Mouse (Mus musculus): ENCODE results near the gene Ap5m1. TPM values are rescaled to one million over a fixed set of nuclear protein-coding genes. Genes with fewer than 3 reads are reported as not detected.

Gene Ap5m1
- total RNA-seq, 1 experiment: 11.2 TPM

- in situ Hi-C loops (cut with MboI; ENCODE audit: low sequenced_read_pairs in 2 of 2, unreplicated experiment in 2 of 2): no loop called here
- peak overlapping the region; percentile 60; the same call in 1 of the 2 replicates for H3K27ac ChIP-seq (ENCODE audit: insufficient read depth, low read depth, low read length, poor library complexity, severe bottlenecking)
- no peak overlapping the region for H3K9ac ChIP-seq (ENCODE audit: insufficient read depth, low read depth, low read length, poor library complexity, severe bottlenecking)
- peaks cover 3 to 17% of the 10 kb centered on the region in 2 experiments; a peak in 3 of 4 replicates for H3K4me1 ChIP-seq (ENCODE audit: control insufficient read depth in 2 of 2, insufficient read depth in 2 of 2, low read length in 2 of 2, poor library complexity in 1 of 2)
- TF ChIP-seq MAFK (IDR thresholded peaks at IDR 0.05; ENCODE audit: insufficient read depth, low read depth, low read length): no peak
- peak; percentile 78 for TF ChIP-seq CHD2 (IDR thresholded peaks at IDR 0.05; ENCODE audit: low read depth, low read length)
- peak overlapping the region in 1 of 2 experiments; percentile 10; a peak in 2 of 4 replicates for H3K4me3 ChIP-seq (ENCODE audit: insufficient read depth in 1 of 2, low read depth in 1 of 2, low read length in 2 of 2, poor library complexity in 1 of 2, severe bottlenecking in 1 of 2)
- peak; percentile 64 for DNase-seq (ENCODE audit: low read depth, low spot score)
- peaks cover 11% of the 10 kb centered on the region; the same call in 1 of the 2 replicates for H3K9me3 ChIP-seq (ENCODE audit: control insufficient read depth, insufficient read depth, low read depth, low read length)
- no peaks in the 10 kb centered on the region; the same call in 1 of the 2 replicates for H3K36me3 ChIP-seq (ENCODE audit: control insufficient read depth, insufficient read depth, low read length, poor library complexity, severe bottlenecking)
Observed at GRCm38 (mm10) chr14:49128544-49129263, 62.8 kb downstream of the Ap5m1 start.

GRCm38 (mm10) chr14:49132391-49132790, 66.5 kb downstream of the Ap5m1 start:
- TF ChIP-seq MAFK (IDR thresholded peaks at IDR 0.05; ENCODE audit: insufficient read depth, low read depth, low read length) (no peak), ZNF384 (IDR thresholded peaks at IDR 0.05; ENCODE audit: low read depth, low read length) (no peak), HCFC1 (IDR thresholded peaks at IDR 0.05; ENCODE audit: borderline replicate concordance, insufficient read depth, low read length) (no peak), CHD2 (IDR thresholded peaks at IDR 0.05; ENCODE audit: low read depth, low read length) (no peak), ZC3H11A (IDR thresholded peaks at IDR 0.05; ENCODE audit: borderline replicate concordance, low read depth, low read length) (no peak)
- DNase-seq (ENCODE audit: low read depth, low spot score): no peak
- in situ Hi-C loops (cut with MboI; ENCODE audit: low sequenced_read_pairs in 2 of 2, unreplicated experiment in 2 of 2): no loop called here
- no peak overlapping the region for H3K27ac ChIP-seq (ENCODE audit: insufficient read depth, low read depth, low read length, poor library complexity, severe bottlenecking)
- peaks cover 11% of the 10 kb centered on the region; the same call in 1 of the 2 replicates for H3K9me3 ChIP-seq (ENCODE audit: control insufficient read depth, insufficient read depth, low read depth, low read length)
- H3K4me1 ChIP-seq (ENCODE audit: control insufficient read depth in 2 of 2, insufficient read depth in 2 of 2, low read length in 2 of 2, poor library complexity in 1 of 2): peaks cover 3 to 12% of the 10 kb centered on the region in 2 experiments; a peak in 3 of 4 replicates
- no peak overlapping the region for H3K4me3 ChIP-seq (ENCODE audit: insufficient read depth in 1 of 2, low read depth in 1 of 2, low read length in 2 of 2, poor library complexity in 1 of 2, severe bottlenecking in 1 of 2)
- no peak overlapping the region for H3K9ac ChIP-seq (ENCODE audit: insufficient read depth, low read depth, low read length, poor library complexity, severe bottlenecking)
- no peaks in the 10 kb centered on the region; the same call in 1 of the 2 replicates for H3K36me3 ChIP-seq (ENCODE audit: control insufficient read depth, insufficient read depth, low read length, poor library complexity, severe bottlenecking)

GRCm38 (mm10) chr14:49138171-49138570, 72.3 kb downstream of the Ap5m1 start:
- Histone ChIP-seq H3K27ac (ENCODE audit: insufficient read depth, low read depth, low read length, poor library complexity, severe bottlenecking) (no peak overlapping the region), H3K9ac (ENCODE audit: insufficient read depth, low read depth, low read length, poor library complexity, severe bottlenecking) (no peak overlapping the region), H3K4me3 (ENCODE audit: insufficient read depth in 1 of 2, low read depth in 1 of 2, low read length in 2 of 2, poor library complexity in 1 of 2, severe bottlenecking in 1 of 2) (no peak overlapping the region), H3K9me3 (ENCODE audit: control insufficient read depth, insufficient read depth, low read depth, low read length) (no peaks in the 10 kb centered on the region), H3K4me1 (ENCODE audit: control insufficient read depth in 2 of 2, insufficient read depth in 2 of 2, low read length in 2 of 2, poor library complexity in 1 of 2) (peaks cover 0 to 4% of the 10 kb centered on the region in 2 experiments; a peak in 3 of 4 replicates), H3K36me3 (ENCODE audit: control insufficient read depth, insufficient read depth, low read length, poor library complexity, severe bottlenecking) (no peaks in the 10 kb centered on the region)
- TF ChIP-seq CHD2 (IDR thresholded peaks at IDR 0.05; ENCODE audit: low read depth, low read length) (no peak), ZNF384 (IDR thresholded peaks at IDR 0.05; ENCODE audit: low read depth, low read length) (no peak), HCFC1 (IDR thresholded peaks at IDR 0.05; ENCODE audit: borderline replicate concordance, insufficient read depth, low read length) (no peak), MAFK (IDR thresholded peaks at IDR 0.05; ENCODE audit: insufficient read depth, low read depth, low read length) (no peak), ZC3H11A (IDR thresholded peaks at IDR 0.05; ENCODE audit: borderline replicate concordance, low read depth, low read length) (no peak)
- no peak for DNase-seq (ENCODE audit: low read depth, low spot score)
- in situ Hi-C loops (cut with MboI; ENCODE audit: low sequenced_read_pairs in 2 of 2, unreplicated experiment in 2 of 2): no loop called here

DNA sequence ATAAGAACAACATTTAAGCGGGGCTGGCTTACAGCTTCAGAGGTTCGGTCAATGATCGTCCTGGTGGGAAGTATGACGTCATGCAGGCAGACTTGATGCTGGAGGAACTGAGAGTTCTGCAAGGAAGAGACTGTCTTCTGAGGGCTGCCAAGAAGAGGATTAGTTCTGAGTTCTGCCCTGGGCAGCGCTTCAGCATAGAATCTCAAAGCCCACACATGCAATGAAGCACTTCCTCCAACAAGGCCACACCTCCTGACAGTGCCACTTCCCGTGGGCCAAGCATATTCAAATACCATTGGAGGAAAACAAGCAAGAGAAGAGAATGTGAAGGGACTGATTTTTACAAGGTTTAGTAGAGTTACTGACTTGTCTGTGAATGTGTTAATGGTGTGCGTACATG, 74.9 kb downstream of the Ap5m1 start:
- no peaks in the 10 kb centered on the region for H3K9me3 ChIP-seq (ENCODE audit: control insufficient read depth, insufficient read depth, low read depth, low read length)
- H3K4me1 ChIP-seq (ENCODE audit: control insufficient read depth in 2 of 2, insufficient read depth in 2 of 2, low read length in 2 of 2, poor library complexity in 1 of 2): peaks cover 1 to 6% of the 10 kb centered on the region in 2 experiments; a peak in 3 of 4 replicates
- H3K36me3 ChIP-seq (ENCODE audit: control insufficient read depth, insufficient read depth, low read length, poor library complexity, severe bottlenecking): no peaks in the 10 kb centered on the region
- in situ Hi-C loops (cut with MboI; ENCODE audit: low sequenced_read_pairs in 2 of 2, unreplicated experiment in 2 of 2): no loop called here
- no peak for DNase-seq (ENCODE audit: low read depth, low spot score)
- TF ChIP-seq CHD2 (IDR thresholded peaks at IDR 0.05; ENCODE audit: low read depth, low read length): no peak
- no peak for TF ChIP-seq ZNF384 (IDR thresholded peaks at IDR 0.05; ENCODE audit: low read depth, low read length)
- no peak for TF ChIP-seq HCFC1 (IDR thresholded peaks at IDR 0.05; ENCODE audit: borderline replicate concordance, insufficient read depth, low read length)
- TF ChIP-seq MAFK (IDR thresholded peaks at IDR 0.05; ENCODE audit: insufficient read depth, low read depth, low read length): no peak
- TF ChIP-seq ZC3H11A (IDR thresholded peaks at IDR 0.05; ENCODE audit: borderline replicate concordance, low read depth, low read length): no peak
- no peak overlapping the region for H3K27ac ChIP-seq (ENCODE audit: insufficient read depth, low read depth, low read length, poor library complexity, severe bottlenecking)
- H3K9ac ChIP-seq (ENCODE audit: insufficient read depth, low read depth, low read length, poor library complexity, severe bottlenecking): no peak overlapping the region
- H3K4me3 ChIP-seq (ENCODE audit: insufficient read depth in 1 of 2, low read depth in 1 of 2, low read length in 2 of 2, poor library complexity in 1 of 2, severe bottlenecking in 1 of 2): no peak overlapping the region

Other genes with a start within 250 kb of the Ap5m1 start
- gene Exoc5, start 556 bp downstream of the Ap5m1 start, total RNA-seq (2012; rRNA removed): 20.0 and 21.2 TPM in 2 replicates
- gene Naa30, start 106.1 kb downstream of the Ap5m1 start, total RNA-seq (2012; rRNA removed): 17.2 and 30.4 TPM in 2 replicates
- not detected in 2 replicates for gene ccdc198, start 179.4 kb downstream of the Ap5m1 start, total RNA-seq (2012; rRNA removed)

Measured in ES-E14 (cell line).